Mouse (Mus musculus): ENCODE measurements around the gene Lgals1.

Gene Lgals1

DNA sequence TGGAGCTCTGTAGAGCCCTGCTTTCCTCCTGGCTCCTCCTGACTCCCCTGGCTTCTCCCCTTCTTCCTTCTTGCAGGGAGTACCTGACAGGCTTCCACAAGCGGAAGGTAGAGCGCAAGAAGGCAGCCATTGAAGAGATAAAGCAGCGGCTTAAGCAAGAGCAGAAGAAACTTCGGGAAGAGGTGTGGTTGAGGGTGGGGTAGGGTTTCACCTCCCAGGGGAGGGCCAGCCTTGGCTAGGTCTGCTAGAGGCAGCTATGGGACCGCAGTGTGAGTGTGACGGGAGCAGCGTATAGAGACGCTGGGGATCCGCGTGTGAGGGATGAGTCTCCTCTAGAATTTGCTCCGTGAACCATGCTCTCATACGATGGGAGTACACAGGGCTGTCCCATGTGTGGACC lies 9.9 kb downstream of the Lgals1 start:
- no peak for DNase-seq (ENCODE audit: low read depth, low spot score)

DNA sequence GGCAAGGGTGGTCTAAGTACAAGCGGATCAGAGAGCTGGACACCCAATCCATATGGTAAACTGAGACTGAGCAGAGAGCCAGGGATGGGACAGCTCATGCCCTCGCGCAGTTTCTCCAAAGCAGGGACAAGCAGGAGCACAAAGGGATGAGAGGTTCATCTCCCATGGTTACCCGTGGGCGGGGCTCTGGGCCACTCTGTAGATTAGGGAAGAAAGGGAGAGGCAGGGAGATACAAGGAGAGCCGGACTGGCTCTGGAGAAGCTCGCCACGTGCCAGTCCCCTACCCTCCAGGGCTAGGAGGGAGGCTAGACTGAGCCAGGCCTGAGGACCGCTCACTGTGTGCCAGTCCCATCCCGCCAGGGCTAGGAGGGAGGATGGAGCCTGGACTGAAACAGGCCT lies 10.8 kb downstream of the Lgals1 start:
- DNase-seq (ENCODE audit: low read depth, low spot score): no peak

DNA sequence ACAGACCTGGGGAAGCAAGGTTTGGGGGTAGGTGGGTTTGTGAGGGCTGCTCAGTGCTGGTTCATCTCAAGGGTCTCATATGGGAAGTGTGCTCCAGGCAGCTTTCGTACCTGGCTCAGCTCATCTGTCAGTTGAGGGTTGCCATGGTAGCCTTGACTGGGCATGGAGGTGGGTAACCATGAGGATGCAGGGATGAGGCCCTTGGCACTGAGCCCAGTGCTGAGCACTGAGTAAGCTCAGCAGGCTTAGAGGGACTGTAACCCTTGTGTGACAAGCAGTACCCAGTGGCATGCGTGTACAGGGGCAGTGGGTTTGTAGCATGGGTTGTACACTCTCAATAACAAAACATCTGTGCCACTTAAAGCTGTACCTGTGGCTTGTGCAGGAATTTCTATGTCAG lies 11.4 kb downstream of the Lgals1 start:
- DNase-seq (ENCODE audit: low read depth, low spot score): no peak

DNA sequence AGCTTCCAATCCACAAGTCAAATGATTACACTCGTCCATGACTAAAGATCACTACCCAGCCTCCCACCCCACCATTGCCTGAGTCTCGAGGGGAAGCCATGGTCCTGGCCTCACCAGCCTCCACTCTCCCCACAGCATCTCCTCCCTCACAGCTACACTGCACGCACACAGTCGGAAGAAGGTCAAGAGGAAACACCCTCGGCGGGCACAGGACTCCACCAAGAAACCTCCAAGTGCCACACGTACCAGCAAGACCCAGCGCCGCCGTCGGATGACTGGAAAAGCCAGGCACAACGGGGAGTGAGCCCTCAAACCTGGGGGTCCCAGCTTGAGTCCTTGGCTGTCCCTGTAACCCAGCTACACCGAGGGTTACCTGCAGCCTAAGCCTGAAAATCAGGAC lies 13.8 kb downstream of the Lgals1 start:
- DNase-seq (ENCODE audit: low read depth, low spot score): no peak

DNA sequence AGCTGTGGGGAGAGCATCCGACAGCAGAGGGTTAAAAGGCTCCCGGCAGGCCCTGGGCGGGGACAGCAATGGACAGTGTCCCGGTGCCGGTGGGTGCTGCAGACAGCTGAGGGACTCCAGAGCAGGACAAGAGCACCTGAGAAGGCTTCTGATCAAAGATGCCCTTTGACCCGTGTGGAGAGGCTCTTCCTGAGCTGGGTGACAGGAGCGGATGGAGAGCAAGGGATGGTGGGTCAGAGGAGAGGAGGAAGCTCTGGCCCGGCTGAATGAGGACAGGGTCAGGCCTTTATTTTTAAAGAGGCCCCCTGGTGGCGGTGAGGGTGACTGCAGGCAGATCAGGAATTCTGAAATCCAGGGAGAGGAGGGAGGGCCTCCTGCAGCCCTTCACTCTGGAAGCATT lies 16.1 kb downstream of the Lgals1 start:
- DNase-seq (ENCODE audit: low read depth, low spot score): peak; percentile 61

DNA sequence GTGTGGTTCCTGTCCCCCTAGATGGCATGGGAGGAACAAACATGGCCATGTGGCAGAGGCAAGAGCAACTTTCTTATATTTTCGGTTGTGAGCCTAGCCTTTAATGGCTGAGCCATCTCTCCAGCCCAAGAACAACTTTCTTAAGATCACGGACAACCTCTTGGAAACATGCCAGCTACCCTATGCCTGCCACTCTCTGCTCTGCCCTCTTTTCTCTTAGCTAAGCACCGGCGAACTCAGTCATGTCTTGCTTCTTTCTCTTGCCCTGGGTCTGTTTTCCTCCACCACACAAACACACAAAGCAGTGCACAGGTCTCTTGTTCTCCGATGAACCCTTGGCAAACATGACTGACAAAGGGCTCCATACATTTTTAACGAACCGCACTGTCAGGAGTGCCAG lies 19.7 kb downstream of the Lgals1 start:
- no peak for DNase-seq (ENCODE audit: low read depth, low spot score)

DNA sequence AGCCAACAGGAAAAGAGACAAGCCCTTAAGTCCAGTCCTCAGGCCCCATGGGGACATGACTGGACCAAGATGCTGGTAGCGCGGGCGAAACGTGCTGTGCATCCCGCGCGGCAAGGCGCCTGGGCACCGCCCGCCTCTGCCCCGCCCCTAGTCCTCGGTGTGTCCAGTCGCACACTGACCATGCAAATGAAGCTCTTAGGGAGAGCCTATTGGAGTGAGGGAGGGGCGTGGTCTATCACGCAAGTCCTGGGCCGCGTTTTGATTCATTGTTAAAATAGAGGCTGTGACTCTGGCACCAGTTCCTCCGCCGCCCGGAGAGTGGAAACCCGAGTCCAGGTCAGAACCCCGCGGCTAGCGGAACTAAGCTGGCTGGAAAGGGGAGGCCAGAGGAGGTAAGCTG lies 21.1 kb downstream of the Lgals1 start, which contains the start of gene Triobp:
Gene Triobp, plus strand, starts transcription at position 68 of the 400 bp plus-strand sequence.
- peak; percentile 47 for DNase-seq (ENCODE audit: low read depth, low spot score)

DNA sequence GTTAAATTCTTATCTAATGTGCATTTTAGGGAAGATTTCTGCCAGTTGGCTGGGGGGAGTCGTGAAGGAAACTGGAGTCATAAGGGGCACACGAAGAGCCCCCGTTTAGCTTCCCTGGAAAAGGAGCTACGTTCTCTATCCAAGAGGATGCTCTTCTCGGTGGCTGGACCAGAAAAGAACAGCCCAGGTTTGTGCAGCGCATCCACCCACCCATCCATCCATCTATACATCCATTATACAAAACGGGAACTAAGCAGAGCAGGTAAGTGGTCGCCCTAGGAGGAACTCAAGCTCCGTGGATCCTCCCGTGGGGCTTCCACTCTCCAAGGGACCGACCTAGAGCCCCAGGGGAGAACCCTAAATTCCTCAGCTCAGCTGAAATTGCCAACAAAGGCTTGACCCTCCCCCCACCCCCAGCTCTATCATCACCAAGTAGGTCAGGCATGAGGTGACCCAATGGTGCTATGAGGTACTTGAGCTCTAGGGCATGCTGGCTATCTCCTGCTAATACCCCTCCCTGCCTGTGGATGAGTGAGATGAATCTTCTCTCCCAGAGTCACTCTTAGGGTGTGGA lies 21.7 kb downstream of the Lgals1 start:
- DNase-seq (ENCODE audit: low read depth, low spot score): no peak

DNA sequence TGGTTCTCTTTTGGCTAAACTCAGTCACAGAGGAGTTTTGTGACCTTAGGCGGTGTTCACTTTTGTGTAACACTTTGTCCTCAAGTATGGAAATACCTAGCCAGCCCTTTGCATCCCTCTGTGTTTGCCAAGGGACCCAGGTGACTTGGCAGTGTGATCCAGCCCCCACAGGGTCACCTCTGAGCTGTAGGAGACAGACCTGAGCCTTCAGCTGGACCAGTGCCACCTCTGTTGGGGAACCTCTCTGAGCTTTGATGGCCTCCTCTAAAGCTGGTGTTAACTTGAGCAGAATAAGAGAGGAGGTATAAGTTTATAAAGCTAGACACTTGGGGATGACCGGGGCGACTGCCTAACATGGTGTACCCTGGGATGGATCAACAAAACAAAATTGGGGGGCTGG lies 22.4 kb downstream of the Lgals1 start:
- no peak for DNase-seq (ENCODE audit: low read depth, low spot score)

DNA sequence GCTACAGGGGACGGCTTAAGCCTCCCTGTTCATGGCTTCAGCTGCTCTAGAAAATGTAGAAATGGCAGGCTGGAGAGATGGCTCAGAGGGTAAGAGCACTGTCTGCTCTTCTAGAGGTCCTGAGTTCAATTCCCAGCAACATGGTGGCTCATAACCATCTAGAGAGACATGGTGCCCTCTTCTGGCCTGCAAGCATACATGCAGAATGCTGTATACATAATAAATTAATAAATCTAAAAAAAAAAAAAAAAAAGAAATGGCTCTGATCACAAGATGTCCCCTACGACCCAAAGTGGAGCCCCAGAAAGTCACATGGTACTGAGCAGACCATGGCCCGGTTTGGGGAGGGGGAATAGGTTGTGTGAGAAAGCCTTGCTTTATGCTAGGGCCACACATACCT lies 29.1 kb downstream of the Lgals1 start:
- DNase-seq (ENCODE audit: low read depth, low spot score): no peak

DNA sequence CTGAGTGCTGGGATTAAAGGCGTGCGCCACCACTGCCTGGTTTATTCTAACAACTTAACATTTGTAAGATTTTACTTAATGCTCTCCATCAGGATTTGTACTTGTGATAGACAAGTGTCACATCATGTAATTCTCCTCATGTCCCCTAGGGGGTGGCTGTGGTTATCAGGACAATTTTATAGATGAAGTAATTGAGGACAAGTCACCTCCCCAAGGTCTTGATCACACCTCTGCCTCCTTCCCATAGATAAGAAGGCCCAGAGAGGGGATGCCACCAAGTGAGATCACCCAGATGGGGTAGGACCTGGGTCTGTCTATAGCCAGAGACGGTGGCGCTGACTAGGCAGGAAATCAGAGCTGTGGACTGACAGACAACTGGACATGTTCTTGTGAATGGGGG lies 29.8 kb downstream of the Lgals1 start:
- DNase-seq (ENCODE audit: low read depth, low spot score): peak; percentile 68

DNA sequence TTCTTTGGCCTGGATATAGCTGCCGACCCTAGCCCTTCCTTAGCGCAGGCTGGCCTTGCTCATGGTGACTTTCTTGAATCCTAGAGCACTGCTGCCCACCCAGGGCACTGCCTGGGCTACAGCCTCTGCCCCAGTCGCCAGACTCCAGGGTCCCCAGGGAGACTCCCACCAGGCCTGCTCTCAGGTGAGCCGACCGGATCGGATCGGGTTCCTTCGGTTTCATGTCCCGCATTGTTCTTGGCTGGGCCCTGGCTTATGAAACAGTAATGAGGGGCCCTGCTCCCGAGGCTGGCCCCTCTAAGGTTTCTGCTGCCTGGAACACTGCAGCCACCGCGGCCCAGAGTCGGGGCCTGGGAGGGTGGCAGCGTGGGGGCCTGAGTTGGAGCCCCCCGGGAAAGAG lies 30.5 kb downstream of the Lgals1 start:
- no peak for DNase-seq (ENCODE audit: low read depth, low spot score)

DNA sequence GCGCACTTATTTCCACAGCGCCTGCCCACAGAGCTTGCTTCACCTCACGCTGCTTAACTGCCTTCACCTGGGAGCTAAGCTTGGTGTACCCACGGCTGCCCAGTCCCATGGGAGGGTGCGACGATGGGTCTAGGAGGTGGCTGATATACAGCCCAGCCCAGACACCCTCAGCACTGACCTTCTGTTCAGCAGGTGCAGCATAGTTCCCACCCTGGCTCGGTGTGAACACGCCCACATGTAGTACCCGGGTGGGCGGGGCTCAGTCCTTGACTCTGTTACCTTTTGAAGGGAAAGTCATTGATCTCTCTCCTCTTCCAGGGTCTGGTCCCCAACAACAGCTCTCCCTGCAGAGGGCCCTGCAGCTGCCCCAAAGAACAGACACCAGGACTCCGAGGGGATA lies 33.0 kb downstream of the Lgals1 start:
- no peak for DNase-seq (ENCODE audit: low read depth, low spot score)

DNA sequence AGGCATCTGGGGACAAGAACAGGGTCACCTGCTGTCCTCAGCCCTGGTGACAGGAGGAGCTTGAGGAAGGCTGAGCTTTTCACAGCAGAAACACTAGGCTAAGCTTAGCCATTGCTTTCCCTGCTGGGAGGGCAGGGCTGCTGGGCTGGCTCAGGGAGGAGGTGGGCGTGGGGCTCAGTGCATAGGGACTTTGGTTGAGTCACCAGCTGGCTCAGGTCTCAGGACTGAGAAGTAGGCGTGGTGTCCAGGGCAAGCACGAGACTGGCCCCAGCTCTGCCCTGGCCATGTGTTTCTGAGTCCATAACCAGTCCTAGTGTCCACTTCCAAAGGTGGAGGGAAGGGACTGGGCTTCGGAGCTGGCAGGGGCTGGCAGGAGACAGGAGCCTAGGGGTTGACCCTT lies 33.6 kb downstream of the Lgals1 start:
- no peak for DNase-seq (ENCODE audit: low read depth, low spot score)

DNA sequence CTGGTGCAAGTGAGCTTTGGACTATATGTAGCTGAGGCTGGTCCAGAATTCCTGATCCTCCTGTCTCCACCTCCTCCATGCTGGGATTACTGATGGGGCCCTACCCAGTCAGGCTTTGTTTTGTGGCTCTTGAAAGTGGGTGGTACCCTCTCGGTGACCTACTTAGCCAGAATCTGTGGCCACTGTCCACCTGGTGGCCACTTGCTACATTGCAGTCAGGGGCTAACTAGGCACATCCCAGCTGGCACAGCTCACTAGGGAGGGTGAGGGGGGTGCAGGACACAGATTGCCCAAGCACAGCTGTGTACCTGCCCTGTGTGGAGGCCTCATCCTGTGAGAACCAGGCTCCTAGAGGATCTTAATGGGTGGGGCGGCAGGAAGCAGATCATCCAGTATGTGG lies 36.4 kb downstream of the Lgals1 start:
- DNase-seq (ENCODE audit: low read depth, low spot score): peak; percentile 70

DNA sequence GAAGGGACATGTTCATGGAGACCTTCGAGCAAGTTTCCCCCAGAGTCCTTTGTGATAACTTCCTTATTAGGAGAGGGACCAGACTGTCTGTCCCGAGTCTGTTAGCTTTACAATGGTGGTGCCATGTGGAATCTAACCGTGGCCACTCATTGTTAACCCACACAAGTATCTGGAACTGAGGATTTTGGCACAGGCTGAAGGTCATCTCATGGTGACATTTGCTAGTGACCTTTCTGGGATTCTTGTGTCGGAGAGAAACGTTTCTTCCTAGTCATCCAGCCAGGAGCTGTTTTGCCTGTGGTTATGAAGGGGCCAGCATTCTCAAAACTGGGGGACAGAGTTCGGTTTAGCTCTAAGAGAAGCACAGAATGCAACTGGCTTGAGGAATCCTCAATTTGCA lies 45.1 kb downstream of the Lgals1 start:
- DNase-seq (ENCODE audit: low read depth, low spot score): no peak

DNA sequence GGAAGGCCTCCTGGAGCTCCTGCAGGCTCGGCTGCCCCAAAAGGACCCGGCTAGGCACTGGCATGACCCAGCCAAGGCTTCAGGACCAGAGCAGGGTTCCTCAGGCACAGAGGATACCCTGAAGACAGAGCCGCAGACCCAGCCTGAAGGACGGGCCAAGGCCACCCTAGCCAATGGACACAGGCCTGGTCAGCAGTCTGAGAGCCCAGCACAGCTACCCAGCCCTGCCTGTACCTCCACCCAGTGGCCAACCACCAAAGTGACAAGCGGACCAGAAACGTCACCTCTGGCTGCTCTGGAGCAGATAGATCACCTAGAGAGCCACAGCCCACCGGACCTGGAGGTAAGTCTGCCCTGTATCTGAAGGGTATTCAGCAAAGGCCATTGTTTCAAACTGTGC lies 47.4 kb downstream of the Lgals1 start:
- DNase-seq (ENCODE audit: low read depth, low spot score): no peak

DNA sequence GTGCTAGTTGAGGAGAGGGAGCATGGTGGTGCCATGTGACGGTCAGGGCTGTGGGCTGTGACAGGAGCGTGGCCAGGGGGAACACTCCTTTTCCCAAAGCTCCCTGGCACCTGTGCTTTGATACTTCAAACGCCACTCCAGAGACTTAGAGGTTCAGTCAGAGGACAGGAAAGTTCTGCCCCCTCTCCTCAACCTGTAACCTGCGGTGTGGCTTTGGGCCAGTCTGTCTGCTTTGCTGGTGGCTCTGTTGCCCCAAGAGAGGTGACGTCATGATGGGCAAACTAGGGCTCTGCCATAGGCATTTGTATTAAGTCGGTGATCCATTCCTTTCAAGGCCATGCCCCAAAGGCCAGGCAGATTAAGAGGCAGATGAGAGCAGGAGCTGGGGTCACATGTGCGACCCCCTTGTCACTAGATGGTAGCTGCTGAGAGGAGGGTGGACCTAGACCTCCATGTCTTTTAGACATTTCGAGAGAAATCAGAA lies 51.2 kb downstream of the Lgals1 start:
- DNase-seq (ENCODE audit: low read depth, low spot score): no peak

DNA sequence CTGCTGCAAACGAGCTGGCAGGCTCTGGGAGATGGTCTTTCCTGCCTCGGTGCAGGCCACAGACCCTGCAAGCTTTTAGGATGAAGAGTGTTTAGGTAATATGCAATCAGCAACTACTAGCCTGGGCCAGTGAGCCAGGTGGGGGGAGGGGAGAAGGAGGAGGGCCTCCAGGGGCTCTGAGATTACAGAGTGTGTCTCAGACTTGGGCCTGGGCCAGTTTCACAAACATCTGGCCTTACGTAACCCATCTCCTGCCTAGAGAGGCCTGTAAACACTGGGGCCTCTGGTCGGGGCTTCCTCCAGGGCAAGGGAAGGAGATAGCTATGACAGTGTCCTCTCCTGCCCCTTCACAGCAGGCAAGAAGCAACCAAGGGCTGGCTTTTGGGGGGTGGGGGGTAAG lies 52.4 kb downstream of the Lgals1 start:
- no peak for DNase-seq (ENCODE audit: low read depth, low spot score)

Data from CD4-positive, CD25-positive, alpha-beta regulatory T cell, adult 2 months (primary cell).